Mouse (Mus musculus) MEL (cell line): Measurements from ENCODE around the gene Gabrb3. TPM values are rescaled to one million over a fixed set of nuclear protein-coding genes. Genes with fewer than 3 reads are reported as not detected.

Source experiments
- DNase-seq: peaks from one replicate; pipeline ENCODE4 v3.0.0; 2011; ENCODE audit warnings: low read depth, low spot score
- H3K27ac ChIP-seq: 2 replicates; pipeline ENCODE4 v1.5.1; 2012; ENCODE audit warnings: low read depth, mild to moderate bottlenecking, control low read depth, low read length, moderate library complexity; ENCODE audit not compliant: control insufficient read depth
- H3K27me3 ChIP-seq, 2 experiments: fragments of 150-350 bp in 1 of 2; sonication (generic) in 1 of 2; 2 replicates each; pipeline ENCODE4 v1.6.1; 2012; ENCODE audit warnings: low read length in 2 of 2, mild to moderate bottlenecking in 2 of 2, improper control_type of control experiment in 1 of 2, moderate library complexity in 1 of 2; ENCODE audit not compliant: insufficient read depth in 2 of 2, control insufficient read depth in 1 of 2
- H3K36me3 ChIP-seq, 2 experiments: 2 replicates each; pipeline ENCODE4 v1.6.1; 2012 to 2014; ENCODE audit warnings: low read length in 2 of 2, improper control_type of control experiment in 1 of 2, inconsistent platforms in 1 of 2, mild to moderate bottlenecking in 1 of 2; ENCODE audit not compliant: insufficient read depth in 2 of 2, control insufficient read depth in 1 of 2
- H3K4me1 ChIP-seq, 2 experiments: fragments of 150-350 bp in 1 of 2; sonication (generic) in 1 of 2; 2 replicates each; pipeline ENCODE4 v1.6.1; 2012; ENCODE audit warnings: low read length in 2 of 2, improper control_type of control experiment in 1 of 2, mild to moderate bottlenecking in 1 of 2; ENCODE audit not compliant: insufficient read depth in 2 of 2, control insufficient read depth in 1 of 2
- H3K4me3 ChIP-seq, 2 experiments: fragments of 150-350 bp in 1 of 2; sonication (generic) in 1 of 2; 2 replicates each; pipeline ENCODE4 v1.5.1; 2012; ENCODE audit warnings: low read depth in 2 of 2, low read length in 2 of 2, mild to moderate bottlenecking in 2 of 2, moderate library complexity in 2 of 2, control low read depth in 1 of 2, improper control_type of control experiment in 1 of 2; ENCODE audit not compliant: control insufficient read depth in 1 of 2, insufficient read depth in 1 of 2
- H3K79me2 ChIP-seq: 2 replicates; pipeline ENCODE4 v1.6.1; 2012; ENCODE audit warnings: mild to moderate bottlenecking, low read length, moderate library complexity; ENCODE audit not compliant: control insufficient read depth, poor library complexity, insufficient read depth
- H3K9ac ChIP-seq: 2 replicates; pipeline ENCODE4 v1.6.1; 2012; ENCODE audit warnings: low read depth, mild to moderate bottlenecking, control low read depth, low read length, moderate library complexity; ENCODE audit not compliant: control insufficient read depth, poor library complexity, severe bottlenecking
- H3K9me3 ChIP-seq: fragments of 150-350 bp; sonication (generic); replicated peaks from 2 replicates; pipeline ENCODE4 v1.6.1; 2012; ENCODE audit warnings: mild to moderate bottlenecking, low read length, improper control_type of control experiment, moderate library complexity; ENCODE audit not compliant: insufficient read depth
- BHLHE40 ChIP-seq: IDR thresholded peaks from 2 replicates; pipeline ENCODE4 v1.6.1; 2012; ENCODE audit warnings: low read depth, mild to moderate bottlenecking, inconsistent platforms, low read length, improper control_type of control experiment, borderline replicate concordance
- CHD1 ChIP-seq: IDR thresholded peaks from 2 replicates; pipeline ENCODE4 v1.6.1; 2012; ENCODE audit warnings: low read depth, mild to moderate bottlenecking, inconsistent platforms, low read length, improper control_type of control experiment
- CHD2 ChIP-seq: IDR thresholded peaks from 2 replicates; pipeline ENCODE4 v1.6.1; 2011; ENCODE audit warnings: low read length, improper control_type of control experiment
- ELF1 ChIP-seq: IDR thresholded peaks from 2 replicates; pipeline ENCODE4 v1.6.1; 2014; ENCODE audit warnings: low read depth, mild to moderate bottlenecking, inconsistent platforms, low read length, improper control_type of control experiment, moderate library complexity
- ETS1 ChIP-seq: IDR thresholded peaks from 2 replicates; pipeline ENCODE4 v1.6.1; 2012; ENCODE audit warnings: low read depth, mild to moderate bottlenecking, inconsistent platforms, low read length, improper control_type of control experiment, moderate library complexity
- GATA1 ChIP-seq: IDR thresholded peaks from 2 replicates; pipeline ENCODE4 v1.6.1; 2011; ENCODE audit warnings: low read depth, low read length, improper control_type of control experiment
- HCFC1 ChIP-seq: IDR thresholded peaks from 2 replicates; pipeline ENCODE4 v1.6.1; 2012; ENCODE audit warnings: low read depth, mild to moderate bottlenecking, inconsistent platforms, low read length, improper control_type of control experiment, moderate library complexity
- JUND ChIP-seq: IDR thresholded peaks from 2 replicates; pipeline ENCODE4 v1.6.1; 2011; ENCODE audit warnings: low read depth, mild to moderate bottlenecking, improper control_type of control experiment, low read length
- MAFK ChIP-seq: IDR thresholded peaks from 2 replicates; pipeline ENCODE4 v1.6.1; 2011; ENCODE audit warnings: low read depth, mild to moderate bottlenecking, low read length, improper control_type of control experiment, borderline replicate concordance
- MAX ChIP-seq: IDR thresholded peaks from 2 replicates; pipeline ENCODE4 v1.6.1; 2011; ENCODE audit warnings: low read length, improper control_type of control experiment
- MAZ ChIP-seq: IDR thresholded peaks from 2 replicates; pipeline ENCODE4 v1.6.1; 2012; ENCODE audit warnings: low read depth, mild to moderate bottlenecking, inconsistent platforms, low read length, improper control_type of control experiment
- MEF2A ChIP-seq: IDR thresholded peaks from 2 replicates; pipeline ENCODE4 v1.6.1; 2014; ENCODE audit warnings: low read depth, mild to moderate bottlenecking, inconsistent platforms, low read length, improper control_type of control experiment; ENCODE audit not compliant: poor library complexity, insufficient replicate concordance, severe bottlenecking; ENCODE audit errors: extremely low read depth
- MXI1 ChIP-seq: IDR thresholded peaks from 2 replicates; pipeline ENCODE4 v1.6.1; 2011; ENCODE audit warnings: mild to moderate bottlenecking, low read depth, low read length, improper control_type of control experiment
- MYB ChIP-seq: IDR thresholded peaks from 2 replicates; pipeline ENCODE4 v1.6.1; 2011; ENCODE audit warnings: mild to moderate bottlenecking, low read depth, low read length, improper control_type of control experiment
- MYC ChIP-seq: IDR thresholded peaks from 2 replicates; pipeline ENCODE4 v1.6.1; 2011; ENCODE audit warnings: low read depth, mild to moderate bottlenecking, low read length, improper control_type of control experiment, moderate library complexity
- NELFE ChIP-seq: IDR thresholded peaks from 2 replicates; pipeline ENCODE4 v1.6.1; 2011; ENCODE audit warnings: low read depth, low read length, improper control_type of control experiment
- NRF1 ChIP-seq: IDR thresholded peaks from 2 replicates; pipeline ENCODE4 v1.6.1; 2014; ENCODE audit warnings: low read depth, mild to moderate bottlenecking, inconsistent platforms, low read length, improper control_type of control experiment, moderate library complexity; ENCODE audit not compliant: poor library complexity, insufficient read depth, severe bottlenecking
- POLR2A ChIP-seq, 2 experiments: IDR thresholded peaks; 2 replicates each; pipeline ENCODE4 v1.6.1; 2011 to 2012; ENCODE audit warnings: low read length in 2 of 2, mild to moderate bottlenecking in 2 of 2, control low read depth in 1 of 2, improper control_type of control experiment in 1 of 2, low read depth in 1 of 2, moderate library complexity in 1 of 2; ENCODE audit not compliant: control insufficient read depth in 1 of 2, insufficient read depth in 1 of 2, poor library complexity in 1 of 2
- POLR2AphosphoS2 ChIP-seq: IDR thresholded peaks from 2 replicates; pipeline ENCODE4 v1.6.1; 2011; ENCODE audit warnings: low read length, improper control_type of control experiment
- SIN3A ChIP-seq: IDR thresholded peaks from 2 replicates; pipeline ENCODE4 v1.6.1; 2012; ENCODE audit warnings: low read length, improper control_type of control experiment, inconsistent platforms
- SMC3 ChIP-seq: IDR thresholded peaks from 2 replicates; pipeline ENCODE4 v1.6.1; 2011; ENCODE audit warnings: low read depth, low read length, improper control_type of control experiment
- TBP ChIP-seq: IDR thresholded peaks from 2 replicates; pipeline ENCODE4 v1.8.0; 2011; ENCODE audit warnings: low read depth, low read length, improper control_type of control experiment
- UBTF ChIP-seq: IDR thresholded peaks from 2 replicates; pipeline ENCODE4 v1.6.1; 2012; ENCODE audit warnings: low read depth, mild to moderate bottlenecking, inconsistent platforms, low read length, improper control_type of control experiment, moderate library complexity, borderline replicate concordance; ENCODE audit not compliant: insufficient read depth
- ZKSCAN1 ChIP-seq: IDR thresholded peaks from 2 replicates; pipeline ENCODE4 v1.6.1; 2012; ENCODE audit warnings: low read depth, mild to moderate bottlenecking, inconsistent platforms, low read length, improper control_type of control experiment, moderate library complexity
- ZNF384 ChIP-seq: IDR thresholded peaks from 2 replicates; pipeline ENCODE4 v1.6.1; 2012; ENCODE audit warnings: low read depth, mild to moderate bottlenecking, inconsistent platforms, low read length, improper control_type of control experiment
- polyA plus RNA-seq, 2 experiments: library from polyadenylated mRNA; stranded (reverse) in 1 of 2; unstranded in 1 of 2; fragments of >175 nt in 1 of 2; fragments of >200 nt in 1 of 2; gene quantifications; 2 replicates each; pipeline versions ENCODE4 v1.2.1 to v1.2.4; 2012; ENCODE audit warnings: low replicate concordance in 2 of 2, low read depth in 1 of 2; ENCODE audit not compliant: insufficient read length in 2 of 2, insufficient read depth in 1 of 2, missing spikeins in 1 of 2
- total RNA-seq: library from RNA; depleted of rRNA; stranded (reverse); fragments of 300-350 nt; gene quantifications from 2 replicates; pipeline ENCODE4 v1.2.3, GENCODE M21; 2012

Gene Gabrb3
- total and polyA plus RNA-seq, 3 experiments = not detected

GRCm38 (mm10) chr7:57620036-57620435 lies 200.5 kb downstream of the Gabrb3 start:
- Histone ChIP-seq H3K4me1 (no peaks in the 10 kb centered on the region), H3K4me3 (no peak overlapping the region)
- TF ChIP-seq BHLHE40 = no peak
- TF ChIP-seq ELF1 = no peak
- TF ChIP-seq SMC3 = no peak
- TF ChIP-seq TBP = no peak
- no peak for TF ChIP-seq HCFC1
- TF ChIP-seq ZNF384 = no peak
- no peak for TF ChIP-seq NRF1
- no peak for TF ChIP-seq MAX
- no peak for TF ChIP-seq MAZ
- TF ChIP-seq ETS1 = no peak
- no peak for TF ChIP-seq MAFK
- no peak for TF ChIP-seq ZKSCAN1
- no peak for TF ChIP-seq MYB
- no peak for TF ChIP-seq POLR2AphosphoS2
- no peak for TF ChIP-seq CHD1
- no peak for TF ChIP-seq GATA1
- TF ChIP-seq POLR2A (IDR thresholded peaks at IDR 0.05; ENCODE audit: control insufficient read depth in 1 of 2, insufficient read depth in 1 of 2, low read depth in 1 of 2, low read length in 2 of 2, poor library complexity in 1 of 2) = no peak
- TF ChIP-seq NELFE = no peak
- TF ChIP-seq, all 39 proteins: peak for 0
- Histone ChIP-seq H3K36me3 (no peaks in the 10 kb centered on the region), H3K9ac (no peak overlapping the region), H3K79me2 (no peaks in the 10 kb centered on the region), H3K27ac (no peak overlapping the region), H3K9me3 (no peaks in the 10 kb centered on the region), H3K27me3 (no peaks in the 10 kb centered on the region)
- DNase-seq = no peak

GRCm38 (mm10) chr7:57623718-57624117 lies 204.2 kb downstream of the Gabrb3 start:
- Histone ChIP-seq H3K4me3 (no peak overlapping the region), H3K4me1 (no peaks in the 10 kb centered on the region), H3K9me3 (no peaks in the 10 kb centered on the region), H3K27ac (no peak overlapping the region), H3K9ac (no peak overlapping the region), H3K27me3 (no peaks in the 10 kb centered on the region), H3K36me3 (no peaks in the 10 kb centered on the region), H3K79me2 (no peaks in the 10 kb centered on the region)
- DNase-seq = no peak
- TF ChIP-seq MXI1 = no peak
- no peak for TF ChIP-seq GATA1
- no peak for TF ChIP-seq ELF1
- no peak for TF ChIP-seq JUND
- no peak for TF ChIP-seq SIN3A
- TF ChIP-seq ZKSCAN1 = no peak
- no peak for TF ChIP-seq POLR2AphosphoS2
- no peak for TF ChIP-seq CHD1
- TF ChIP-seq UBTF = no peak
- no peak for TF ChIP-seq MYC
- TF ChIP-seq ETS1 = no peak
- no peak for TF ChIP-seq CHD2
- no peak for TF ChIP-seq MEF2A
- no peak for TF ChIP-seq HCFC1
